Mouse (Mus musculus) liver, embryonic 13.5 days (tissue): ENCODE measurements around the gene Faf2. TPM values are rescaled to one million over a fixed set of nuclear protein-coding genes. Genes with fewer than 3 reads are reported as not detected.

Experiments used
- ATAC-seq: fragments of 200-750 bp; cut with Nextera tagmentation; 2 replicates; pipeline ENCODE4 v1.8.0; 2017; ENCODE audit warnings: low read depth, mild to moderate bottlenecking, moderate number of reproducible peaks, moderate library complexity
- DNase-seq: peaks from one replicate; pipeline ENCODE4 v3.0.0; 2022
- H3K27ac ChIP-seq: fragments of 300-500 bp; sonication (generic); 2 replicates; pipeline ENCODE4 v1.5.1; 2015; ENCODE audit warnings: moderate library complexity, mild to moderate bottlenecking, inconsistent platforms
- H3K27me3 ChIP-seq: fragments of 300-500 bp; sonication (generic); 2 replicates; pipeline ENCODE4 v1.6.1; 2015; ENCODE audit warnings: mild to moderate bottlenecking, inconsistent platforms
- H3K36me3 ChIP-seq: fragments of 300-500 bp; sonication (generic); 2 replicates; pipeline ENCODE4 v1.6.1; 2015; ENCODE audit warnings: mild to moderate bottlenecking, inconsistent platforms
- H3K4me1 ChIP-seq: fragments of 300-500 bp; sonication (generic); replicated peaks from 2 replicates; pipeline ENCODE4 v1.6.1; 2015; ENCODE audit warnings: inconsistent platforms
- H3K4me2 ChIP-seq: fragments of 300-500 bp; sonication (generic); 2 replicates; pipeline ENCODE4 v1.6.1; 2015; ENCODE audit warnings: inconsistent platforms, mild to moderate bottlenecking, moderate library complexity
- H3K4me3 ChIP-seq: fragments of 300-500 bp; sonication (generic); replicated peaks from 2 replicates; pipeline ENCODE4 v1.5.1; 2015; ENCODE audit warnings: mild to moderate bottlenecking, inconsistent platforms
- H3K9ac ChIP-seq: fragments of 300-500 bp; sonication (generic); 2 replicates; pipeline ENCODE4 v1.6.1; 2015; ENCODE audit warnings: mild to moderate bottlenecking, inconsistent platforms
- H3K9me3 ChIP-seq: fragments of 300-500 bp; sonication (generic); replicated peaks from 2 replicates; pipeline ENCODE4 v1.6.1; 2016; ENCODE audit warnings: inconsistent platforms
- WGBS: fragments of 180-500 bp; shearing (Covaris S2); methylation state at CpG from one replicate; pipeline ENCODE4 v1.1.7; 2015; ENCODE audit not compliant: insufficient replicate concordance; 5-methylcytosine and 5-hydroxymethylcytosine counted together
- polyA plus RNA-seq: library from polyadenylated mRNA; unstranded; fragments of >200 nt; fragmentation: Nextera tagmentation; extraction: Ambion mirVana; gene quantifications from 2 replicates; pipeline ENCODE4 v1.2.1, GENCODE M21; 2015

The Faf2 gene
- polyA plus RNA-seq = 30.5 and 33.9 TPM in 2 replicates

DNA sequence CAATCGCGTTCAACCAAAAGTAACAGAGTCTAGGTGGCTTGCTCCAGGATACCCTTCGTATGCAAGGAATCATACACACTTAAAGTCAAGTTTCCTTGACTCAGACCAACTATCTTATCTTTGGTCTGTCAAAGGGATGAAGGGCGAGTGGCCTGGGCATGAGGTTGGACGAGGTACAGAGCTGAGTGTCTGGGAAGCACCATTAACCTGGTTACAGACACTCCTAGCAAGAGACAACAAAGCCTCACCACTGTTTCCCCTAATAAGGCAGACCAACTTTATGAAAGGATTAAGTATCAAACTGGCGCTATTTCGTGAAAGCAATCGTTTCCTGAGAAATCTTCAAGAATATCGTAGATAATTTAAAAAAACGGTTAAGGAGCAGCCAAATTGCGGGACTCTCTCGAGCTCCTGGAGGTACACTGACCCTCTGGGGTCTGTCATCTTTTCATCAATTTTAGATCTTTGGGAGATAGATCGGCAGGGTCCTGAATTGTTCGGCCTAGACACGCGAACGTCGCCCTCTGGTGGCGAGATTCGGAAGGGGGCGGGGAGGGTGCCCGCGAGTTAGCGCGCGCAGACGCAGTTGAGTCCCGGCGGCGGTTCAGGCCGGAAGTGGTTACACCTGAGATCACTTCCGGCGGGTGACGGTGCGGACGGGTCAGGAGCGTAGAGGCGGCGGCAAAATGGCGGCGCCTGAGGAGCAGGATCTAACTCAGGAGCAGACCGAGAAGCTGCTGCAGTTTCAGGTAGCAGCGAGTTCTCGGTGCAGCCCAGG lies at the start of gene Faf2:
TSS of gene Faf2 (plus strand) at position 630 of the 778 bp plus-strand sequence.
- Histone ChIP-seq H3K27ac (peak within 1 kb of the TSS; percentile 82), H3K27me3 (no peaks in the 10 kb centered on the region), H3K4me2 (peak within 1 kb of the TSS; percentile 82), H3K36me3 (no peaks in the 10 kb centered on the region), H3K9me3 (no peaks in the 10 kb centered on the region), H3K9ac (peak within 1 kb of the TSS; percentile 92), H3K4me1 (peaks cover 28% of the 10 kb centered on the region), H3K4me3 (peak within 1 kb of the TSS; percentile 93)
- WGBS = 9% methylated on average over 44 of the region's 44 CpGs
- ATAC-seq = peak; percentile 99
- DNase-seq = peak; percentile 94

DNA sequence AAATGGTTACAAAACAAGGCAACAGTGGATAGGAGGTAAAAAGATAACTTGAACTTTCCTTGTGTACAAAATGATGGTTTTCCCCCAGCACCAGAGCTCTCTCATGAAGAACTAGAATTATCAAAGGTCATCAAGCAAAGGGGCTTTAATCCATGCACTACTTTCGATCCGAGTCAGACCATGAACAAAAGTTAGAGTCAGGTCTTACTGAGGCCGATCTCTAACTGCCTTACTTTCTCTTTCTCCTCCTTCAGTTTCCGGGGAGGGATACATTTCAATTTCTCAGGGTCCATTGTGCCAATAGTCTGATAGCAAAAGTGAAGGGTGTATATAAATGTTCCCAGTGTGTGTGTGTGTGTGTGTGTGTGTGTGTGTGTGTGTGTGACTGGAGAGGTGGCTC lies 49.0 kb upstream of the Faf2 start:
- Histone ChIP-seq H3K9me3 (no peaks in the 10 kb centered on the region), H3K27ac (no peak overlapping the region), H3K36me3 (0 out of 2 replicates have a peak, but pooled peaks cover 3% of the 10 kb centered on the region), H3K4me2 (no peak overlapping the region), H3K4me1 (peaks cover 44% of the 10 kb centered on the region), H3K9ac (no peak overlapping the region), H3K4me3 (no peak overlapping the region), H3K27me3 (no peaks in the 10 kb centered on the region)
- DNase-seq (no peak), ATAC-seq (no peak)
- WGBS = 72% methylated on average over 4 of the region's 4 CpGs

DNA sequence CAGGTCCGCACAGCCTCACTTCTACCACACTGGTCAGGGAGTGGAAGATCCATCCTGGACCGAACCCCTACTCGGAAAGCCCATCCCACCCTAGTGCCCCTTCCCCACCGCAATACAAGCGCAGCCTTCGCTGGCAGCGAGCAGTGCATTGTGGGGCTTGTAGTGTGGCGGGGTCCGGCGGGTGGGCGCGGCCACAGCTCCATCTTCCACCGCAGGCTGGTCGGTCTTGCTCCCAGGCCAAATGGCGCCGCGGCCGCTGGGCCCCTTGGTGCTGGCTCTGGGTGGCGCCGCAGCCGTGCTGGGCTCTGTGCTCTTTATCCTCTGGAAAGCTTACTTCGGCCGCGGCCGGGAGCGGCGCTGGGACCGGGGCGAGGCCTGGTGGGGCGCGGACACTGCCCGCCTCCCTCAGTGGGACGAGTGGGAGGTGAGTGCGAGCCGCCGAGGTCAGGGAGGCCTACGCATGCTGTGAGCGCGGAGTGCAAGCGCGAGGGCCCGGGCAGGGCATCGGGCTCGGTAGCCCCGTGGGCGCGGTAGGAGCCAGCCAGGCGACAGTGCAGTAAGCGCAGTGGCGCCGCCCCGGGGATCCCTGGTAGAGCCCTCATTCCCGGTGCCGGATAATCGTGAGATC lies 46.6 kb upstream of the Faf2 start, which contains the start of gene Arl10:
TSS of gene Arl10 (plus strand) at position 162 of the 628 bp plus-strand sequence.
- under 1% methylated on average over 55 of the region's 55 CpGs for WGBS
- no peaks in the 10 kb centered on the region for H3K9me3 ChIP-seq
- H3K36me3 ChIP-seq = peaks cover 13% of the 10 kb centered on the region
- H3K4me2 ChIP-seq = peak within 1 kb of the TSS; percentile 83
- peak within 1 kb of the TSS; percentile 71 for H3K4me3 ChIP-seq
- peak within 1 kb of the TSS; percentile 31 for H3K27ac ChIP-seq
- peaks cover 43% of the 10 kb centered on the region for H3K4me1 ChIP-seq
- H3K9ac ChIP-seq = peak within 1 kb of the TSS; percentile 75
- no peaks in the 10 kb centered on the region for H3K27me3 ChIP-seq
- ATAC-seq = peak; percentile 79
- peak; percentile 50 for DNase-seq

DNA sequence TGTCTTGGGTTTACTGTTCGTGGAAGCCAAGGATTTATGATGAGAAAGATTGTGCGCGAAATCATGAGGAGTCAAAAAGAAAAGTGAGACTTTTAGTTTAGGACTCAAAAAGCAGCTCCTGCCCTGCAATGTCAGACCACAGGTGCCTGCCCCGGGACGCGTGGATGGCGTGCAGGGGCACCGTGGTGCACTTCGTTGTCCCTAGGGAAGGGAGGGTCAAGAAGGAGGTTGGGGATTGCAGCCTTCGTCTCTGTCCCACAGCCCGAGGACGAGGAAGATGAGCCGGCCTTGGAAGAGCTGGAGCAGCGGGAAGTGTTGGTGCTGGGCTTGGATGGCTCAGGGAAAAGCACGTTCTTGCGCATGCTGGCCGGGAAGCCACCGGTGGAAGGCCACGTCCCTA lies 46.1 kb upstream of the Faf2 start:
- ATAC-seq = no peak
- H3K4me3 ChIP-seq = peak overlapping the region; percentile 71
- DNase-seq = no peak
- no peaks in the 10 kb centered on the region for H3K9me3 ChIP-seq
- 5% methylated on average over 19 of the region's 19 CpGs for WGBS
- peak overlapping the region; percentile 31 for H3K27ac ChIP-seq
- H3K9ac ChIP-seq = peak overlapping the region; percentile 75
- peaks cover 43% of the 10 kb centered on the region for H3K4me1 ChIP-seq
- H3K4me2 ChIP-seq = peak overlapping the region; percentile 83
- no peaks in the 10 kb centered on the region for H3K27me3 ChIP-seq
- H3K36me3 ChIP-seq = peaks cover 13% of the 10 kb centered on the region

DNA sequence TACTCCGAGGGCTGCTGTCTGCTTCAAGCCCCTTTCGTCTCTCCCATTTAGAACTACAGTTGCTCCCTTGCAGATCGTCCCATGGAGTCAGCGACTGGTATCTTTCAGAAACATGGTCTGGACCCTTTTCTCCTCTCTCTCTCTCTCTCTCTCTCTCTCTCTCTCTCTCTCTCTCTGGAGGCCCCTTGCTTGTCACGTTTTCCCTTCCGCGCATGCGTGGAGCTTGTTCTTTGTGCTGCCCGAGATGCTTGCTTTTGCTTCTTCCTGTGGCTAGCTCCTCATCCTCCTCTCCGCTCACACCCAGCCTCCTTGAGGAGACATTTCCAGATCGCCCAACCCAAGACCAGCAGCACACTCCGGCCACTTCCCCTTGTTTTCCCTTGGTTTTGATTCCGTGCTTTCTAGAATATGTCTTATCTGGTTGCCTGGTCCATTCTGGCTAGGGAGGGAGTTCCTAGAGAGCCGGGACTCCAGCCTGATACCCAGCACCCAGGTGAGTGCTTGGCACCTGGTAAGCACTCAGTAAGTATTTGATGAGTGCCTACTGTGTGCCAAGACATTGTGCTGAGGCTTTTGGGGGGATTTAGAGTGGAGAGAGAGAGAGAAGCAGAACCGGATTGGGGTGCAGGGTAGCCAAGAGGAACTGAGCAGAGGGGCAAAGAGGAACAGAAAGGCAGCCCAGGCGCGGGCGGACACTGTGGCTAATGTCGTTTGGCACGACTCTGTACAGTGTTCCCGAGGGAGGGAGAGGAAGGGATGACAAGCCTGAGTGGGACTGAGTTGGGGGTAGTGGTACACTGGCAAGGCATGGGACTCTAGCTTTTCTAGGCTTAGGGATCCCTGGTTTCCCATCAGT lies 43.7 kb upstream of the Faf2 start:
- Histone ChIP-seq H3K4me2 (no peak overlapping the region), H3K4me3 (no peak overlapping the region), H3K36me3 (peaks cover 32% of the 10 kb centered on the region), H3K9ac (no peak overlapping the region), H3K9me3 (no peaks in the 10 kb centered on the region), H3K27ac (no peak overlapping the region), H3K27me3 (no peaks in the 10 kb centered on the region), H3K4me1 (peaks cover 43% of the 10 kb centered on the region)
- ATAC-seq = no peak
- no peak for DNase-seq
- whole genome bisulfite sequencing = 63% methylated on average over 21 of the region's 21 CpGs

DNA sequence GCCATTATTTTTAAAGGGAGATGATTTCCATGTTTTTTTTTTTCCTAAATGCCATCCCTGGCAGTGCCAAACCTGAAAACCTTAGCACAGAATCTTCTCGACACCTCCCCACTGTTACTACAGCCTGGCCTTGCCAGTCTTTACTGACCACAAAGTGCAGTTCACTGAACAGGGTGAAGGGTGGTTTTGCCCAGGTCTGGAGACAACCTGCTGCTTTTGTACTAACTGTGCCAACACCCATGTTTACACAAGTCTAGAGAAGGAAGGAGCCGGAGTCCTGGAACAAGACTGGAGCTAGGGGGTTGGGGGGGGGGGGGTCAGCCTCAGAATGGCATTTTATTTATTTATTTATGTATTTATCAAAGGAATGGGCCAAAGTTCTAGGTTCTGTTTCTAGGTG lies 40.2 kb upstream of the Faf2 start:
- Histone ChIP-seq H3K36me3 (peaks cover 67% of the 10 kb centered on the region), H3K4me1 (peaks cover 16% of the 10 kb centered on the region), H3K4me3 (no peak overlapping the region), H3K27me3 (no peaks in the 10 kb centered on the region), H3K9me3 (no peaks in the 10 kb centered on the region), H3K4me2 (no peak overlapping the region), H3K9ac (no peak overlapping the region), H3K27ac (no peak overlapping the region)
- WGBS = 66% methylated on average over 2 of the region's 2 CpGs
- ATAC-seq (no peak), DNase-seq (no peak)

DNA sequence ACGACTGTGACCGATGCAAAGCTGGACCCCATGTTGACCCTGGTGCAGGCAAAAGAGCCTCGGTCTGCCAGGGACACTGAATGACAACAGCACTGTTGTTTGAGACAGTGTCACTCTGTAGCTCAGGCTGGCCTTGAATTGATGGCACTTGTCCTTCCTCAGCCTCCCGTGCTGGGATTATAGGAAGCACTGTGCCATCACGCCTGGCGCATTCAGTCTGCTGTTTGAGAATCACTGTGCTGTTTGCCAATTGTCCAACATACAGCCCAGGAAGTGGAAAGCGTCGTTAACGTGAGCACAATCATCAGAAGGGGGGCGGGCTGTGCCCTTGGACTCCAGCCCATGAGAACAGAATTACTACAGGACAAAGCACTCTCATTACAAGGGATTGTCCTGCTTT lies 39.5 kb upstream of the Faf2 start:
- no peak for ATAC-seq
- no peak overlapping the region for H3K9ac ChIP-seq
- H3K4me1 ChIP-seq = peaks cover 10% of the 10 kb centered on the region
- no peak overlapping the region for H3K4me2 ChIP-seq
- no peak overlapping the region for H3K4me3 ChIP-seq
- H3K27ac ChIP-seq = no peak overlapping the region
- no peaks in the 10 kb centered on the region for H3K9me3 ChIP-seq
- no peak for DNase-seq
- WGBS = 73% methylated on average over 10 of the region's 10 CpGs
- H3K27me3 ChIP-seq = no peaks in the 10 kb centered on the region
- peaks cover 71% of the 10 kb centered on the region for H3K36me3 ChIP-seq

DNA sequence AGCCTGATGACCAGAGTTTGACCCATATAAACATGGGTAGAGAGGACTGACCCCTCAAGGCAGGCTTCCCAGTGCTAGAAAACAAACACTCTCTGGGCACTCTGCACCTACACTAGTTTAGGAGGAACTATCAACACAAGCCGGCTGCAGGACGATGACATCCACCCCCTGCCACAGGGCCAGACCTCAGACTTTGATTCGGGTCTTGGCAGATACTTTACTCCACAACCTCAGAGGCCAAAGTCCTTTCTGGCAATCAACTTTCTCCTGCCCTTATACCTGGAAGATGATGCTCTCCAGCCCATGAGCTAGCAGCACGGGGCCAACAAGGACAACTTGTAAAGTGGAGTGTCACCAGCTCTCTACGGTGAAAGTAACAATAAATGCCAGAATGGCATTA lies 38.7 kb upstream of the Faf2 start:
- H3K27ac ChIP-seq = no peak overlapping the region
- no peak for ATAC-seq

DNA sequence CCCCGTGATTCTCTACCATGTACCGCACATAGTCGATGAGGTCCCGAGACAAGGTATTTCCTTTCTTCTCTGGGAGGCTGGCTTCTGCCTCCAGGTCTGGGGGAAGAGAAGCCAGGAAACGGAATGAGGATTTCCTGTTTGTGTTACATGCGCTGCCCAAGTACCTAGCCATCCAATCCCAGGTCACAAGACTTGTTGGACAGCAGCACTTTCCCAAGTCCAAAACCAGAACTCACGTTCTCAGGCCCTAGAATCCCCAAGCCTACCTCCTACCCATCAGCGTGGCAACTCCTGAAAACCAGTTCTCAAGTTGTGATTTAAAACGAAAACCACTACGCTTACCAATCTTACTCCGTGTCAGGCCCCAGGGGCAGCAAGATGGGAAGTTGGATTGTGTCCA lies 35.8 kb upstream of the Faf2 start:
- Histone ChIP-seq H3K9ac (no peak overlapping the region), H3K9me3 (no peaks in the 10 kb centered on the region), H3K27me3 (no peaks in the 10 kb centered on the region), H3K4me3 (no peak overlapping the region), H3K36me3 (peaks cover 70% of the 10 kb centered on the region), H3K4me1 (peaks cover 14% of the 10 kb centered on the region), H3K27ac (no peak overlapping the region), H3K4me2 (no peak overlapping the region)
- DNase-seq (no peak), ATAC-seq (no peak)
- 83% methylated on average over 11 of the region's 11 CpGs for WGBS

More for the DNA sequence above, 38.7 kb upstream of the Faf2 start:
- Histone ChIP-seq H3K4me2 (no peak overlapping the region), H3K4me3 (no peak overlapping the region), H3K9me3 (no peaks in the 10 kb centered on the region), H3K9ac (no peak overlapping the region), H3K4me1 (peaks cover 9% of the 10 kb centered on the region), H3K36me3 (peaks cover 76% of the 10 kb centered on the region), H3K27me3 (no peaks in the 10 kb centered on the region)
- DNase-seq = no peak
- WGBS = 74% methylated on average over 5 of the region's 5 CpGs

DNA sequence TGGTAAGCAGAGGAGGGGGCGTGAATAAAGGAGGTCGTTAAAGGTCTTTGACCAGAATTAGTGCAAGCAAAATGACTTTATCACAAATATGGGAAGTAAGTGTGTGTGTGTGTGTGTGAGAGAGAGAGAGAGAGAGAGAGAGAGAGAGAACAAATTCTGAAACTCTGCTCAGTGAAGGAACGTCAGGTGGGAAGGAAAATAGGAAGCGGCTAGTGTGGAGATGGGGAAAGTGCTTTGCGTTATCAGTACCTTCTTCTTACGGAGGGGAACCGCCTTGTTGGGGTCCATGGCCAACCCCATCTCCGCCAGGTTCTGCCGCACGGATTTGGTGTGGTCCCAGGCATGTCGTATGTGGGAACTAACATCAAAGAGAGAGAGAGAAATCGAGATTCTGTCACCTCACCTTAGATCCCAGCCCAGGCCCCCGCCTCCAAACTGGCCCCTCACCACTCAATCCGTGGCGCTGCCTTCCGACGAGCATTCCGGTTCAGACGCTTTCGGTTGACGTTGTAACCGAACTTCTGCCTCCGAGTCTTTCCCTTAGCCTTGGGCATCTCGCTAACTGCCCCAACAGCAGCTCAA lies 32.1 kb upstream of the Faf2 start:
- peak; percentile 35 for ATAC-seq
- Histone ChIP-seq H3K27ac (0 out of 2 replicates have a peak overlapping the region, but pooled peaks have one; percentile 6), H3K4me2 (peak overlapping the region; percentile 74), H3K4me1 (peaks cover 33% of the 10 kb centered on the region), H3K9ac (peak overlapping the region; percentile 93), H3K9me3 (no peaks in the 10 kb centered on the region), H3K4me3 (peak overlapping the region; percentile 92), H3K27me3 (no peaks in the 10 kb centered on the region), H3K36me3 (peaks cover 53% of the 10 kb centered on the region)
- peak; percentile 37 for DNase-seq
- under 1% methylated on average over 24 of the region's 24 CpGs for WGBS
